Mouse (Mus musculus): Measurements from ENCODE around the gene Adcy2.

Adcy2 gene

DNA sequence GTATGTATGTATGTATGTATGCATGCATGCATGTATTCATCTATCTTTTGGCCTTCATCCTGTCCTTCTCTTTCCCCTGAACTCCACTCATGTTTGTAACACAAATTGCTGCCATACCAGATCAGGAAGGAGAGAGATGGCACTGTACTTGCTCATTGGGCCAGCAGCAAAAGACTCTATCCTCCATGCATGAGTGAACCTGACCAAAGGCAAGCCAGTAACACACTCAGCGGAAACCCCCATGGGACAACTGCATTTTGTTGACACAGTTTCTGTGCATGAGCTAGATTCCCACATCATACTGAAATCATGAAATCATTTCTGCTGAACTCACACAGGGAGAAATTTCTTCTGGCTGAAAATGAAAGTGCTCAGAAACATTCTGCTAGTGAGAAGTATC lies 172.9 kb downstream of the Adcy2 start:
- DNase-seq (ENCODE audit: low spot score) = no peak

DNA sequence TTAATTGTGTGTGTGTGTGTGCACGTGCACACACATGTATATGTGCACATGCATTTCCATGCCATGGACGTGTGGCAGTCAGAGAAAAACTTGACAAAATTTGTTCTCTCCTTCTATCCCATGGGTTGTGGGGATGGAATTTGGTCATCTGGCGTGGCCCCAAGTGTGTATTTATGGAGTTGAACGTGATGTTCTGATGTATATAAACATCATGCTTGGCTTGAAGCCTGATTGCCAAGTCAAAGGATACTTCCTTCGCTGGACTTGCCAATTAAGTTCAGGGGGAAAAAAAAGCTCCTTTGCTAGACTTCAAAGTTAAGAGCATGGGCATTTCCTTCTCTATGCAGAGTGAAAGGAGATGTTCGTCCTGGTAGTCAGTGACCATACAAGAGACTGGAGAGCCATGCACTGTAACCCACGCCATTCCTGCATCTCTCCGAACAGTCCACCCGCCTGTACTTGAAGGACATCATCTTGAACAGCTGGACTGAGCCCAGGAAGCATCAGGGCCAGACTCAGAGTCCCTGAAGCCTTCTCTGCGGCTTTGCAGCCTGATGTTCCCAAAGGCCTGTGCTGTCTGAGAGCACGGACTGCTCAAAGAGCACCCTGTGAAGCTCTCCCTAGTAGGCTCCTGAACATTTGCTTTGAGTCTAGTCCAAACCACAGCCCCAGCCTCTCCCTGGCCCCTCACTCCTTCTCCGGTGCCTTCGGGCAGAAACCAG lies 178.3 kb downstream of the Adcy2 start:
- DNase-seq (ENCODE audit: low spot score) = no peak

DNA sequence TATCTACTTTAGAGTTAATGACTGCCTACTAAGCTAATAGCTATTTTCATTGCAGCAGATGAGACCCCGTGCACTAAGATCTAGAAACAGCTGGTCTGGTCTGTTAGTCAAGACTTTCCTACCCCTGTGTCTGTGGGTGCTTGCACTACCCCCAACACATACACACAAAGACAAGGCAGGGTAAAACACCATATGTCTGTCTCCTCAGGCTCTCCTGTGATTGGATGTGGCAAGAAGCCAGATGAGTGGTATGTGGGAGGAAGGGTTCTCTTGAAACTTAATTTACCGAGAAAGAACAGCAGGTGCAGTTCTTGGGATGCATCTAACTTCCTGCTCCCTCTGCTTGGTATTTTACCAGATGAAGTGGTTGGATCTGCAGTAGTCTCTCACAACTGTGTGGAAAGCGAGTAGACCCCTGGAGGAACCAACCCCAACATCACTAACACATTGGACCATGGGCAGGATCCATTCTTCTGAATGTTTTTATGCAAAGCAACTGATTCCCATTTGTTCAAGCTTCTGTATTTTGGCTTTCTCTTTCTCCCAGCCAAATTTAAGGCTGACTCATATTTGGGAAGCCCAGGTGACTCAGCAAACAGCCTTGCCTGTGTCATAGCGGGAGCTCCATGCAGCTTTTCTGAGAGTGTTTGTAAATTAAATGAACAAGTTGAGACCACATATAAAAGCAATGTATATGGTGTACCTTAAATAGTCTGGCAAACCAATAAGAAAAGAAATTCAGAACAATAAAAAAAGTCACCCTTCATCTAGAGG lies 183.4 kb downstream of the Adcy2 start:
- no peak for DNase-seq (ENCODE audit: low spot score)

DNA sequence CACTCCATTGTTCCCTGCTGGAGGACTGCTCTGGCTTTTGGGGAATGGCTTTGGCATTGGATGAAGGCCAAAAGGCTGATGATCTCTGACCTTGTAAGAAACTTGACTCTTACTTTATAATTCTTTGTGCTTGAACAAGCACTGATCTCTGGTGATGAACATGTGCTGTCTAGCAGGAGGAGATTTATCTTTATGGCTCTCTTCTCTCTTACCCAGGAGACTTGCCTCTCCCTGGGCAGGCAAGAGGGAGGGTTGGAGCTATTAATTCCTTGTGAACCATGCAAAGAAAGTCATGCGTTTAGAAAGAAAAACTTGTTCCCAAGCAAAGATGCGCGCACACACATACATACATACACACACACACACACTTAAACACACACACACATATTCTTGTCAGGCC lies 188.2 kb downstream of the Adcy2 start:
- DNase-seq (ENCODE audit: low spot score) = no peak

GRCm38 (mm10) chr13:68799777-68800176 lies 199.6 kb downstream of the Adcy2 start:
- peak; percentile 2 for DNase-seq (ENCODE audit: low spot score)

- no peak for DNase-seq (ENCODE audit: low spot score)
Measured at GRCm38 (mm10) chr13:68793286-68793685, 206.1 kb downstream of the Adcy2 start.

GRCm38 (mm10) chr13:68787286-68788061 lies 211.9 kb downstream of the Adcy2 start:
- DNase-seq (ENCODE audit: low spot score) = no peak

DNA sequence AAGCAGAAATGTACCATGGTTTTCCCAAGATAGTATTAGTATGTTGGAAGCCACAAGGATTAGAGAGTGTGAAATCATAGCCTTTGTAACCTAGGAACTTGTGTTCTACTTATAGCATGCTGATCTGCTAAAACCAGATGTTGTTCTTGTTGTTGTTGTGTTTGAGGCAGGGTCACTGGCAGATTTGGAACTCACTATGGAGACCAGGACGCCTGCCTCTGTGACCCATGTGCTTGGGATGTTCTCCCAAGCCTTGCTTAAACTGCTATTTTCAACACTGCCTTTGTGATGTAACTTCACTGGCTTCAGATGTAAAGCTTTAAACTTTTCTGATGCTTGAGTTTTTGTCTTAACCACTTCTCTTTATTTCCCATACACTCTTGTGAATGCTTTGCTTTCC lies 216.2 kb downstream of the Adcy2 start:
- DNase-seq (ENCODE audit: low spot score) = no peak

DNA sequence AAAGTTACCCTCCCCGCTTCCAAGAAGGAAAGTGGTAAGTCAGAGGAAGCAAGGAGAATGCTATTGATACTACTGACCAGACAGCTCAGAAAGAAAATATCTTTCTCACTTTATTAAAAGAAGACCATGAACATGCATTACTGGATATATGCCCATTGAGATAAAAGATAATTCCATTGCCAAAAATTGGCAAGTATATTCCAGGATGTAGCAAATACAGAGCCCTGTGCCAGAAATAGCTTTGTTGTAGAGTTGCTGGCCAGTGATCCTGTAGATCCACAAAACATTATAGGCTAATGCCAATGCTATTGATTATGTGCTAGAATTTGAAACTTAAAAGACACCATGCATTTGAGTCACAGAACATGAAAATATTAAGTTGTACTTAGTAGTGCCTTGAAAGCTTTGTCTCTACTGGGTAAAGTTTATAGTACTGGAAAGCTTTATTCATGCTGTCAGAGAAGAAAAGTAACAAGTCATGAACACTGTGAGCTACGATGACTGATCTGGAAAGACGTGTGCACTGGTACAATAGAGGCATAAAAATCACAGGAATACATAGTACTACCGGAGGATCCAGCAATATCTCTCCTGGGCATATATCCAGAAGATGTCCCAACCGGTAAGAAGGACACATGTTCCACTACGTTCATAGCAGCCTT lies 221.2 kb downstream of the Adcy2 start:
- DNase-seq (ENCODE audit: low spot score) = no peak

DNA sequence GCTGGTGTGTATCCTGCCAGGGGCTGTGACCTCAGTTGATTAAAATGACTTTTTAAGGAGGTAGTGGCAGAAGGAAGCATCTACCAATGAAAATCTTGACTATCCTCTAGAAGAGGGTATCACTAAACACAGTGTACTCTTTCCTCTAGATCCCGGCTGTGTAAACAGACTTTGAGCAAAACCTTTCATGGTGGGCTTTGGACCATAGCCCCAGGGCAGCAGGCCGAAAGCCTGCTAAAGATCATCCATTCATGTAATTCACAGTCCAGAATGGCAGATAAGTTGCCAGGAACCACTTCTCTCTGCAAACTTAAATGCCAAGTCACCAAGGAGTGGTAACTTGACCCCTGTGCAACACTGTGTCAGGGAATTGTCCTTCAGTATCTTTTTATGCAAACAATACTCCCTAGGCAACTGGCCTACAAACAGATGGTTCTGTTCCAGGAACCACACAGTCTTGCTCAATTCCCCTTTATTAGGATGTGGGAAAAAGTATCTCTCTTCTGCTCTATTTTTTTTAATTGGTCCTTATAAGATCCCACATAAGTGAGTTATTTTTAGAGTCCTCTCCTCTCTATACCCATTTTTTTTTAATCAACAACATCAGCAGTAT lies 225.6 kb downstream of the Adcy2 start:
- no peak for DNase-seq (ENCODE audit: low spot score)

GRCm38 (mm10) chr13:68768588-68768987 lies 230.8 kb downstream of the Adcy2 start:
- DNase-seq (ENCODE audit: low spot score) = no peak

GRCm38 (mm10) chr13:68765896-68766578 lies 233.3 kb downstream of the Adcy2 start:
- DNase-seq (ENCODE audit: low spot score) = no peak

- no peak for DNase-seq (ENCODE audit: low spot score)
Measured at GRCm38 (mm10) chr13:68764614-68765013, 234.7 kb downstream of the Adcy2 start.

DNA sequence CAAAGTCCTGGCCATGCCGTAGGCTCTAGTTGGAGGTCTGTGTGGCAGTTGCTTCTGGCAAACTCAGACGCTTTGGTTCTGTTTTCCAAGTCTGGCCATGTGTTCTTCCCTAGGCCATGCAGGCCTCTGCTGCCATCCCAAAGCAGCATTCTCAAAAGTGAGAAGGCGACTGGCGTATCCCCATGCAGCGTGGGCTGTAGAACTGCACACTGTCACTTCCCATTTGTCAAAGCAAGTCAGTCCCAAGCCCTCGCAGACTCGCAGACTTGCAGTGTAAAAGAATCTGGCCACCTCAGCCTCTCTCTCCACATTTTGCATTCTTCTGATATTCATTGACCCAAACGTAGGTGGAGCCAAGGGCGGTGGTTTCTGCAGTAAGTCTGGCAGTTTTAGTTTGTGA lies 249.5 kb downstream of the Adcy2 start:
- no peak for DNase-seq (ENCODE audit: low spot score)

DNA sequence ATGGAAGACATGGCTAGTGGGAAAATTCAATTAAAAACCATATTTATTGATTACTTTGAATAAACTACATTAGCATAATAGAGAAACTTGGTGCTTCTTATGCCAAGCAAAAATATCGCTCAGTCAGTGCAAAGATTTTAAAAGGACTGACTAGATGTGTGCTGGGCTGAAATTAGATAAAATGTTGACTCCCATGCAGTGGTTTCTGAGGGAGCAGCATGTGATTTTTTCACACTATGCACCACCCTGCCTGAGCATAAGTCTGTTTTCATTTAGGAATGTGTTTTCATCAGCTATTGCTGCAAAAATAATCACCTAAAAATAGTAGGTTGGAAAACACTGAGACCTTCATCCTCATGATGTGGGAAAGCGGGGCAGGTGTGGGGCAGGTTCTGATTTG lies 250.0 kb downstream of the Adcy2 start:
- no peak for DNase-seq (ENCODE audit: low spot score)

DNA sequence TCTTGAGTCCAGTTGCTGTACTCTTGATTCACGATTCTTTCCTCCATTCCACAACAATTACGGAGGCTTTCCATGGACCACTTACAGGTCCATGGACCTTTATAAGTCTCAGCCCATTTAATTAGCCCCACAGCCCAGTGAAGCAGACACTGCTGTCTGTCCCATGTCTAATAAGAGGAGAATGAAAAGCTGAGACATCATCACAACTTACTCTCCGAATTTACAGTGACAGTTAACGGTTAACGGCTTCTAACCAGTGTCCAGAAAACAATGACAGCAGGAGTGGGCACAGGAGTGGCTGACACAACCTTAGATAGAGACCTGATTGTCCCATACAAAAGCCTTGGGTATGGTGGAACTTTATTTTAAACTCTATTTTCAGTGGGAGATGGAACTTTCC lies 253.9 kb downstream of the Adcy2 start:
- DNase-seq (ENCODE audit: low spot score) = no peak

- DNase-seq (ENCODE audit: low spot score) = no peak
Measured at GRCm38 (mm10) chr13:68712661-68713060, 286.7 kb downstream of the Adcy2 start.

DNA sequence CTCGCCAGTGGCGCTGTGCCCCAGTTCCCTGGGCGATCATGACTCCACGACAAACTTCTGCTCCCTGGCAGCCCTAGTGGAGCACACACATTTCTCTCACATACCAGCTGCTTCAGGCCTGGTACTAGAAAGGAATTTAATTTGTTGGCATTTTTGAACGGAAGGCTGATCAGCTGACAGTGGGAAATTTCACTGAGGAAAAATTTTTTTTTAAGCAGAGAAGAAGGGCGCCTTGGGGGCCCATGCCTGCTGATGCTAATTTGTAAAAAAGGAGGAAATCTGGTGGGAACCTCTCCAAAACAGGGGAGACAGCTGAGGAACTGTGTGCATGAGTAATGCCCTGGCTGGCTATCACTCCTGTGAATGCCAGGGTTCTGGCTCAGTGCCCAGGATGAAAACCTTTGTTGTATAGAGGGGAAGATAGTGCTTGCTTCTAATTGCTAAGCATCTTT lies 292.0 kb downstream of the Adcy2 start:
- DNase-seq (ENCODE audit: low spot score) = peak; percentile 6

DNA sequence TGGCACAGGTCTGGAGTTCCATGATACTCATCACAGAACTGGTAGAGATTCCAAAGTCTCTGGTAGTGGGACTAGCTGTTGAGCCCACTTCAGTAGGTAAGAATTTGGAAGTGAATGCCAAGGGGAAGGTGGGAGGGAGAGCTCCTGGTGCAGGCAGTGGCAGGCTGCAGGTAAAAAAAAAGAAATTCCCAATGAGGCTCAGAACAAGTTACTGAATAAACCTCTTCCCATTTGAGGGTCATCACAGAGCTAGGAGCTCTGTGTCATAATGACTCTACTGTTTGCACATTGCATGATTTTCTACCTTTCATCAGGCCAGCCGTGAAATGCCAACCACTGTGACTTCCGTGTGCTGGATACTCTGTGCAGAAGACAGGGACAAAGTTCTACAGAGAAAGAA lies 314.4 kb downstream of the Adcy2 start:
- DNase-seq (ENCODE audit: low spot score) = no peak

GRCm38 (mm10) chr13:68680429-68680828 lies 318.9 kb downstream of the Adcy2 start:
- no peak for DNase-seq (ENCODE audit: low spot score)

DNA sequence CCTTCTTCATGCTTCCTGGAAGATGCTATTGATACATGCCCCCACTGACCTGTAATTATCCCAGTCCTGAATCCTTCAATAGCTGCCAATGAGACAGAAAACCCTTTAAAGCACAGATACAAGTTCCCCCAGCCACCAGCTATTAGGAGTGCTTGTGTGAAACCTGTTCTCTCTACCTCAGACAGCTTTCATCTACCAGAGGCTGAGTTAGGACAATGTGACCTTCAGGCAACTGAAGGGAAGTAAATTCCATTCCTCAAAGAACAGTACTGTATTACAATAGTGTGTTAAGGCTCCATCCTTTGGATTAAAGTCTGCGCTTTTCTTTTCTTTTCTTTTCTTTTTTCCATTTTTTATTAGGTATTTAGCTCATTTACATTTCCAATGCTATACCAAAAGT lies 356.6 kb downstream of the Adcy2 start:
- no peak for DNase-seq (ENCODE audit: low spot score)

Data from ovary, postnatal 14 days (tissue).